Mouse (Mus musculus): ENCODE data around the gene Adcy2. TPM values are rescaled to one million over a fixed set of nuclear protein-coding genes. Genes with fewer than 3 reads are reported as not detected.

Gene Adcy2
- polyA plus RNA-seq, 1 experiment from 2014 or later, result 4.2 TPM

- Histone ChIP-seq H3K9ac (replicated peaks; ENCODE audit: low read depth, low read length) (no peak overlapping the region), H3K4me3 (replicated peaks; ENCODE audit: low read length) (no peak overlapping the region), H3K36me3 (ENCODE audit: control insufficient read depth, insufficient read depth) (peaks cover 23% of the 10 kb centered on the region), H3K27me3 (replicated peaks; ENCODE audit: control insufficient read depth, insufficient read depth, low read length) (no peaks in the 10 kb centered on the region), H3K27ac (ENCODE audit: low read length) (no peak overlapping the region), H3K4me2 (ENCODE audit: low read length) (no peak overlapping the region), H3K9me3 (ENCODE audit: control insufficient read depth, low read length) (no peaks in the 10 kb centered on the region), H3K4me1 (replicated peaks; ENCODE audit: control insufficient read depth, insufficient read depth, low read length) (no peaks in the 10 kb centered on the region)
- WGBS, result 60% methylated on average over 10 of the region's 10 CpGs
- no peak for ATAC-seq
Observed at GRCm38 (mm10) chr13:68572966-68573913, 426.1 kb downstream of the Adcy2 start.

- no peak overlapping the region for H3K4me3 ChIP-seq (replicated peaks; ENCODE audit: low read length)
- H3K4me2 ChIP-seq (ENCODE audit: low read length), result no peak overlapping the region
- ATAC-seq, result no peak
- no peaks in the 10 kb centered on the region for H3K9me3 ChIP-seq (ENCODE audit: control insufficient read depth, low read length)
- no peak overlapping the region for H3K9ac ChIP-seq (replicated peaks; ENCODE audit: low read depth, low read length)
- WGBS, result 97% methylated on average over 19 of the region's 19 CpGs
- peaks cover 21% of the 10 kb centered on the region for H3K36me3 ChIP-seq (ENCODE audit: control insufficient read depth, insufficient read depth)
- H3K27me3 ChIP-seq (replicated peaks; ENCODE audit: control insufficient read depth, insufficient read depth, low read length), result no peaks in the 10 kb centered on the region
- no peak overlapping the region for H3K27ac ChIP-seq (ENCODE audit: low read length)
- no peaks in the 10 kb centered on the region for H3K4me1 ChIP-seq (replicated peaks; ENCODE audit: control insufficient read depth, insufficient read depth, low read length)
Observed at GRCm38 (mm10) chr13:68572247-68572646, 427.1 kb downstream of the Adcy2 start.
